Mouse (Mus musculus) lung, embryonic 15.5 days (tissue): ENCODE measurements around the gene Gna11. TPM values are rescaled to one million over a fixed set of nuclear protein-coding genes. Genes with fewer than 3 reads are reported as not detected.

ENCODE experiments used
- ATAC-seq: fragments of 200-750 bp; cut with Nextera tagmentation; 2 replicates; pipeline ENCODE4 v1.8.0; 2017; ENCODE audit warnings: moderate number of reproducible peaks, borderline replicate concordance; ENCODE audit not compliant: low FRiP score, low TSS enrichment; ENCODE audit errors: extremely low read depth
- H3K27ac ChIP-seq: fragments of 300-500 bp; sonication (generic); 2 replicates; pipeline ENCODE4 v1.5.1; 2015; ENCODE audit warnings: moderate library complexity, mild to moderate bottlenecking, inconsistent platforms
- H3K27me3 ChIP-seq: fragments of 300-500 bp; sonication (generic); 2 replicates; pipeline ENCODE4 v1.6.1; 2015; ENCODE audit warnings: inconsistent platforms
- H3K36me3 ChIP-seq: fragments of 300-500 bp; sonication (generic); 2 replicates; pipeline ENCODE4 v1.6.1; 2015; ENCODE audit warnings: inconsistent platforms
- H3K4me1 ChIP-seq: fragments of 300-500 bp; sonication (generic); 2 replicates; pipeline ENCODE4 v1.6.1; 2015; ENCODE audit warnings: inconsistent platforms
- H3K4me2 ChIP-seq: fragments of 300-500 bp; sonication (generic); 2 replicates; pipeline ENCODE4 v1.6.1; 2015; ENCODE audit warnings: inconsistent platforms, mild to moderate bottlenecking, moderate library complexity
- H3K4me3 ChIP-seq: fragments of 300-500 bp; sonication (generic); 2 replicates; pipeline ENCODE4 v1.5.1; 2015; ENCODE audit warnings: mild to moderate bottlenecking, inconsistent platforms
- H3K9ac ChIP-seq: fragments of 300-500 bp; sonication (generic); 2 replicates; pipeline ENCODE4 v1.6.1; 2015; ENCODE audit warnings: inconsistent platforms
- H3K9me3 ChIP-seq: fragments of 300-500 bp; sonication (generic); 2 replicates; pipeline ENCODE4 v1.6.1; 2016; ENCODE audit warnings: inconsistent platforms
- WGBS: fragments of 180-500 bp; shearing (Covaris S2); methylation state at CpG from one replicate; pipeline ENCODE4 v1.1.7; 2015; 5-methylcytosine and 5-hydroxymethylcytosine counted together
- polyA plus RNA-seq: library from polyadenylated mRNA; unstranded; fragments of >200 nt; fragmentation: Nextera tagmentation; extraction: Ambion mirVana; gene quantifications from 2 replicates; pipeline ENCODE4 v1.2.1, GENCODE M21; 2015

Gna11 gene
- polyA plus RNA-seq, 1 experiment from 2014 or later: 74.2 TPM

DNA sequence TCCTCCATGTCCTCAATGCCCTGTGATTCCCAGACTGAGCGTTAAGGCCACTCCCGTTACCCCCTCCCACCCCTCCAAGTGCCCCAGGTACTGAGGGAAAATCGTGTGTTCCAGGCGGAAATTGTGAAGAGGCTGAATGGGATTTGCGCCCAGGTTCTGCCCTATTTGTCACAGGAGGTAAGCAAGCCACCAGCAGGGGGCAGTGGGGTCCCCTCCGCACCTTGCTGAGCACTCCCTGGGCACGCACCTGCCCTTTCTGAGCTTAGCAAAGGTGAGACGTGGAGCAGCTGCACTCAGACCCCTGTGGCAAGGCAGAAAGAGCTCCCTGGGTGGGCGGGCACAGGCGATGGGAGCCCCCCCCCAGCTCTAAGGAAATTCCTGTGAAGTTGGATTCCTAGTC, 19.7 kb upstream of the Gna11 start:
- H3K36me3 ChIP-seq: peaks cover 34% of the 10 kb centered on the region
- 37% methylated on average over 10 of the region's 10 CpGs for WGBS
- no peak for ATAC-seq
- peaks cover 73% of the 10 kb centered on the region for H3K4me1 ChIP-seq
- no peak overlapping the region for H3K9ac ChIP-seq
- H3K4me2 ChIP-seq: peak overlapping the region; percentile 54; the same call in 1 of the 2 replicates
- H3K9me3 ChIP-seq: no peaks in the 10 kb centered on the region
- H3K27ac ChIP-seq: peak overlapping the region; percentile 74
- H3K27me3 ChIP-seq: no peaks in the 10 kb centered on the region
- no peak overlapping the region for H3K4me3 ChIP-seq

- H3K27me3 ChIP-seq: no peaks in the 10 kb centered on the region
- WGBS: 2% methylated on average over 10 of the region's 10 CpGs
- H3K36me3 ChIP-seq: peaks cover 34% of the 10 kb centered on the region
These were observed 19.2 kb upstream of the Gna11 start for GRCm38 (mm10) chr10:81564216-81564615.

DNA sequence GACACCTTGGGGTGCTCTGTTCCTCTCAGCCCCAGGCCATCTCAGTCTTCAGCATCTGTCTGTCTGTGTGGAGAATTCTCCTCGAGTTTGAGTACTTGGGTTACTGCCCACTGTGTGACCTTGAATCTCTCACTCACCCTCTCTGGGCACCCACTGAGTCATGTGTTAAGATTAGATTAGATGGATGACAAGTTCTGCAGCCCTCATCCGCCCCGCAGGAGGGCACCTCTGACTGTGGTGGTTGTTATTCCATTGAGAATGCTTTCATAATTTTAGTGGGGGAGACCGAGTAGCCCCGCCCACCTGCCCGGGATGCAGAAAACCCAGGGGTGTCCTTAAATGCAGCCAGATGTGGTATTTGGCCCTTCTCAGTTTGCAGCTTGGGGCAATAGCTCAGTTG, 18.5 kb upstream of the Gna11 start:
- WGBS: 43% methylated on average over 6 of the region's 6 CpGs
- H3K4me3 ChIP-seq: no peak overlapping the region
- H3K36me3 ChIP-seq: peaks cover 34% of the 10 kb centered on the region
- no peaks in the 10 kb centered on the region for H3K9me3 ChIP-seq
- no peak for ATAC-seq
- peak overlapping the region; percentile 74; the same call in 1 of the 2 replicates for H3K27ac ChIP-seq
- H3K4me2 ChIP-seq: peak overlapping the region; percentile 54
- peaks cover 63% of the 10 kb centered on the region for H3K4me1 ChIP-seq
- H3K9ac ChIP-seq: peak overlapping the region; percentile 0; the same call in 1 of the 2 replicates
- no peaks in the 10 kb centered on the region for H3K27me3 ChIP-seq

More at GRCm38 (mm10) chr10:81564216-81564615, 19.2 kb upstream of the Gna11 start:
- Histone ChIP-seq H3K4me2 (peak overlapping the region; percentile 54), H3K27ac (peak overlapping the region; percentile 74), H3K9me3 (no peaks in the 10 kb centered on the region), H3K9ac (peak overlapping the region; percentile 26; the same call in 1 of the 2 replicates), H3K4me3 (peak overlapping the region; percentile 36), H3K4me1 (peaks cover 68% of the 10 kb centered on the region)
- peak; percentile 16; the same call in 1 of the 2 replicates for ATAC-seq

DNA sequence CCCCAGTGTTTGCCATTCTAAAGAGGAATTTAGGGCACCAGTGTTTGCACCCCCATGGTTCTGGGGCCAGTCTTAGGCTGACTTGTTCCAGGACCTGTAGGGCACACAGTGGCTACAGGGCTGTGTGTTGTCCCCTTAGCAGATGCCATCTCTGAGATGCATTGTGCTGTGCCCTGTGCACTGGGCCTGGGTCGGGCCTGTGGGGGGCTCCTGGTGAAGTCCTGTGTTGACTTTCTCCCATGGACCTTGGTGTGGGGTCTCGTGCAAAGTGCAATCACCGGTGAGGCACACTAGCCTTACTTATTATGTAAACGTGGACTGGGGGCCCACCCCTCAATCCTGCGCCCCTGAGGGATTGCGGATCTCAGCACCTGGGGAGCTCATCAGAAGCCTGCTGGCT, 17.4 kb upstream of the Gna11 start:
- WGBS: 66% methylated on average over 6 of the region's 6 CpGs
- H3K9me3 ChIP-seq: no peaks in the 10 kb centered on the region

GRCm38 (mm10) chr10:81560719-81561459, 15.9 kb upstream of the Gna11 start:
- 0 out of 2 replicates have a peak, but pooled peaks have one; percentile 2 for ATAC-seq
- H3K4me2 ChIP-seq: peak overlapping the region; percentile 84
- H3K27me3 ChIP-seq: no peaks in the 10 kb centered on the region
- H3K9ac ChIP-seq: peak overlapping the region; percentile 98
- peaks cover 21% of the 10 kb centered on the region for H3K36me3 ChIP-seq
- WGBS: 12% methylated on average over 16 of the region's 16 CpGs
- peaks cover 53% of the 10 kb centered on the region for H3K4me1 ChIP-seq
- no peaks in the 10 kb centered on the region for H3K9me3 ChIP-seq
- H3K27ac ChIP-seq: peak overlapping the region; percentile 88
- H3K4me3 ChIP-seq: peak overlapping the region; percentile 81

More for the DNA sequence above, 17.4 kb upstream of the Gna11 start:
- H3K4me1 ChIP-seq: peaks cover 54% of the 10 kb centered on the region
- peaks cover 34% of the 10 kb centered on the region for H3K36me3 ChIP-seq
- H3K4me3 ChIP-seq: no peak overlapping the region
- no peak overlapping the region for H3K9ac ChIP-seq
- no peaks in the 10 kb centered on the region for H3K27me3 ChIP-seq
- ATAC-seq: no peak
- H3K4me2 ChIP-seq: no peak overlapping the region
- H3K27ac ChIP-seq: no peak overlapping the region

DNA sequence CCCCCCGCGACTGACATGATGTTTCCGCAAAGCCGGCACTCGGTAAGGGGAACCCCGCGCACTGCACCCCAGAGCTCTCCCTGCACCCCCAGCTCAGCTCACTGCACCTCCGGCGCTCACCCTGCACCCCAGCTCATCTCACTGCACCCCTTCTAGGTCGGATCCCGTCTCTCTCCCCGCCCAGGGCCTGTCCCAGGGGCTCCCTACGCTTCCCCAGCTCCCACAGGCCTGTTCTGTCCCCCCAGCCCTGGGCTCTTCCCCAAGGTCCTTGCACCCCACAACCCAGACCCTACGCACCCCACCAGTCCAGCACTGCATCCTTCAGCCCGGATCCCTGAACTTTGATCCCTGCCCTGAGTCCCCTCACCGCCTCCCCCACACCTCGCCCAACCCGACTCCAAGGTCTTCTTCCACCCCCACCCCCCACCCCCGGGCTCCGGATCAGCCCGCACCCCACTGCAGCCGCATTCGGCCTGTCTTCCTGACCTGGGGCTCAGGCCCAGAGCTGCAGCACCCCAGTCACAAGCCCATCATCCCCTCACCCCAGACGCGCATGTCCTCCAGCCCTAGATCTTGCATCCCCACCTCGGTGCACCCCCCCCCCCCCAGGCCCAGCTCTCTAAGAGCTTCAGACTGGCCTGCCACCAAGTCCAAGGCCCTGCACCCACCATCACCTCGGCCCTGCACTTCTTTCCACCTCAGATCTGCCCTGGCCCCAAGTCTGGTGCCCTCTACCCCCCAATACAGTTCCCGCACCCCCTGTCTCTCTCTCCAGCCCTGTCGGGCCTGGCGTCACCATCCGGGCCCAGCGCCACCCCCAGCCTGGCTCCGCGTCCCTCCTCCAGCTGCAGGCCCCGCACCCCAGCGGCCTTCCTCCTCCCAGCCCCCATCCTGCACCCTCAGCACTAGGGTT, 14.9 kb upstream of the Gna11 start:
- peaks cover 44% of the 10 kb centered on the region for H3K4me1 ChIP-seq
- H3K9me3 ChIP-seq: no peaks in the 10 kb centered on the region
- peak overlapping the region; percentile 98 for H3K9ac ChIP-seq
- under 1% methylated on average over 36 of the region's 36 CpGs for WGBS
- peak overlapping the region; percentile 84 for H3K4me2 ChIP-seq
- H3K27ac ChIP-seq: peak overlapping the region; percentile 88
- H3K36me3 ChIP-seq: peaks cover 11% of the 10 kb centered on the region
- H3K27me3 ChIP-seq: no peaks in the 10 kb centered on the region
- peak; percentile 46 for ATAC-seq
- peak overlapping the region; percentile 81 for H3K4me3 ChIP-seq

DNA sequence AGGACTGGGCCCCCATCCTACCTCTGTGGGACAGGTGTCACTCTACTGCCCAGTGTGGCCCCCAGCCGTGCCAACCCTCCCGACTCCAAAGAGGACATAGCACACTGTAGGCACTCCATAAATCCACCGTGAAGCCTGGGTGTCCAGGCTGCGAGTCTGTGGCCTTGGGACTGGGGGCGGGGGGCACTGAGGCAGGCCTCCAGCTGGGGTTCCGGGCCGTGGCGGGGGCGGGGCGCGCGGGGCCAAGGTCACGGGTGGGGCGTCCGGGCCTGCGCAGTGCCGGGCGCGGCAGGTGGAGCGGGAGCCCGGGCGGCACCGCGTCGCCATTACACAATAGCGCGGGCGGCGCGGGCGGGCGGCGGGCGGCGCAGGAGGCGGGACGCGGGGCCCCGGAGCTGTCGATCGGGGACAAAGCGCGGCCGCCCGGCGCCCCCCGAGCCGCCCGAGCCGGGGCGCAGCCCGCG, 14.2 kb upstream of the Gna11 start, which contains the start of gene Aes:
Gene Aes (plus strand): TSS at position 326 of the 464 bp plus-strand sequence.
- peak; percentile 32 for ATAC-seq
- H3K4me3 ChIP-seq: peak within 1 kb of the TSS; percentile 81
- H3K27ac ChIP-seq: peak within 1 kb of the TSS; percentile 88
- peaks cover 8% of the 10 kb centered on the region for H3K36me3 ChIP-seq
- peak within 1 kb of the TSS; percentile 98 for H3K9ac ChIP-seq
- no peaks in the 10 kb centered on the region for H3K9me3 ChIP-seq
- peak within 1 kb of the TSS; percentile 84 for H3K4me2 ChIP-seq
- H3K27me3 ChIP-seq: no peaks in the 10 kb centered on the region
- 2% methylated on average over 38 of the region's 53 CpGs for WGBS
- peaks cover 37% of the 10 kb centered on the region for H3K4me1 ChIP-seq

- no peak overlapping the region for H3K27ac ChIP-seq
These were observed 12.5 kb upstream of the Gna11 start for GRCm38 (mm10) chr10:81557491-81557890.

GRCm38 (mm10) chr10:81556282-81556681, 11.3 kb upstream of the Gna11 start:
- peaks cover under 1% of the 10 kb centered on the region; the same call in 1 of the 2 replicates for H3K36me3 ChIP-seq
- 75% methylated on average over 3 of the region's 3 CpGs for WGBS
- no peaks in the 10 kb centered on the region for H3K27me3 ChIP-seq
- no peaks in the 10 kb centered on the region for H3K9me3 ChIP-seq
- ATAC-seq: no peak
- H3K4me3 ChIP-seq: no peak overlapping the region
- H3K9ac ChIP-seq: no peak overlapping the region
- H3K4me2 ChIP-seq: no peak overlapping the region
- H3K27ac ChIP-seq: no peak overlapping the region
- H3K4me1 ChIP-seq: peaks cover 13% of the 10 kb centered on the region

More at GRCm38 (mm10) chr10:81557491-81557890, 12.5 kb upstream of the Gna11 start:
- no peak overlapping the region for H3K9ac ChIP-seq
- H3K9me3 ChIP-seq: no peaks in the 10 kb centered on the region
- H3K36me3 ChIP-seq: peaks cover 8% of the 10 kb centered on the region
- H3K4me1 ChIP-seq: peaks cover 22% of the 10 kb centered on the region
- no peak overlapping the region for H3K4me3 ChIP-seq
- H3K27me3 ChIP-seq: no peaks in the 10 kb centered on the region
- WGBS: 28% methylated on average over 1 of the region's 1 CpGs
- no peak overlapping the region for H3K4me2 ChIP-seq
- ATAC-seq: no peak

DNA sequence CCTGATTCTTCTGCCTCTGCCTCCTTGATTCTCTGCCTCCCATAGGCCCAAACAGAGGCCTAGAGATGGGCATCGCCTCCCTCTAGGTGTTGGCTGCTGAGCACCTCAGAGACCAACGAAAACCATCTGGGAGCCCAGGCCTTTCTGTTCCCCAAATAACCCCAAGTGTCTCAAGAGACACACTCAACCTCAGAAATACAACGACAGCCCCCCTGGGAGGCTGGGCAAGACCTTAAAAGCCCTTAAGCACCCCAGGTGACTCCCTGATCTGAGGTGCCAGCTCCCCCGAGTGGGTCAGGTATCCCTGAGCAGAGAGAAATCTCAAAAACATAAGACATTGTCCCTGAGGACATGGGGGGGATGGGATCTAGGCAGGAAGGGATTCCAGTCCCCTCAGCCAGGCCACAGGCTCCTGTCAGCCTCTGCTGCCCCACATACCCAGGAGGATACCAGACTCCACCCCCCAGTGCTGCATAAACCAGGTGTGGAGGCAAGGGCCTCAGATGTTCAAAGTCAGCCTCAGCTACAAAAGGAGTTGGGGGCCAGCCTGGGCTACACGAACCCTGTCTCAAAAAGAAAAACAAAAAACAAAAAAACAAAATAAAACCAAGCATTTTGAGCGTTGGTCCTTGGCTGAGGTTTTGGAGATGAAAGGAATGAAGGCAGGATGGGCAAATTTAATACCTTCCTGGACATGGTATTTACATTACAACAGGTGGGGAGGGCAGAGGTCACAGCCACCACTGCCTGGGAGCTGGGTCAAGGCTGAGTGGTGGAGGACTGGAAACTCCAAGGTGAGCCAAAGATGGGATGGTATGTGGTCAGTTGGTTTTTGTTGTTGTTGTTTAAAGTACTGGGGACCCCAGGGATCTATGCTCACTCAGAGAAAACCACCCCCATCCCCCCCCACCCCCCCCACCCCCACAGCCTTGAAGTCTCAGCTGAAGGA, 9.1 kb upstream of the Gna11 start:
- no peak for ATAC-seq
- H3K4me2 ChIP-seq: no peak overlapping the region
- H3K27ac ChIP-seq: no peak overlapping the region
- H3K9me3 ChIP-seq: no peaks in the 10 kb centered on the region
- no peak overlapping the region for H3K4me3 ChIP-seq
- H3K4me1 ChIP-seq: peaks cover 6% of the 10 kb centered on the region; the same call in 1 of the 2 replicates
- H3K9ac ChIP-seq: no peak overlapping the region
- no peaks in the 10 kb centered on the region for H3K36me3 ChIP-seq
- 66% methylated on average over 6 of the region's 6 CpGs for WGBS
- no peaks in the 10 kb centered on the region for H3K27me3 ChIP-seq

DNA sequence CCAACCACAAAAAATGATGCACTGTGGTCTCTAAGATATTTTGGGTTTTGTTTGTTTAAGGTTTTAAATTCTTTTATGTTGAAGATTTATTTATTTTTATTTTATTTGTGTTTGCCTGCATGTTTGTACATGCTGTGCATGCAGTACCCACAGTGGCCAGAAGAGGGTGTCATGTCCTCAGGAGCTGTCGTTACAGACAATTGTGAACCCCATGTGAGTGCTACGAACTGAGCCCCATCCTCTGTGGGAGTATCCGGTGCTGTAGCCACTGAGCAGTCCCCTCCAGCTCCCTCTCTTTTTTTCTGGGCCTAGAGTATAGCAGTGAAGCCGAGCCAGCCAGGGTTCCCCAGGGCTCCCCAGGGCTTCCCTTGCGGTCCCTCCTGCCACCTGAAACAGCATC, 8.2 kb upstream of the Gna11 start:
- Histone ChIP-seq H3K36me3 (no peaks in the 10 kb centered on the region), H3K4me3 (no peak overlapping the region), H3K27me3 (no peaks in the 10 kb centered on the region), H3K9ac (no peak overlapping the region), H3K27ac (no peak overlapping the region), H3K4me1 (0 out of 2 replicates have a peak, but pooled peaks cover 3% of the 10 kb centered on the region), H3K4me2 (no peak overlapping the region), H3K9me3 (no peaks in the 10 kb centered on the region)
- WGBS: 88% methylated on average over 5 of the region's 5 CpGs
- ATAC-seq: no peak
